8 mouse cellular contexts compared by ENCODE assay signal in the genomic region with DNA sequence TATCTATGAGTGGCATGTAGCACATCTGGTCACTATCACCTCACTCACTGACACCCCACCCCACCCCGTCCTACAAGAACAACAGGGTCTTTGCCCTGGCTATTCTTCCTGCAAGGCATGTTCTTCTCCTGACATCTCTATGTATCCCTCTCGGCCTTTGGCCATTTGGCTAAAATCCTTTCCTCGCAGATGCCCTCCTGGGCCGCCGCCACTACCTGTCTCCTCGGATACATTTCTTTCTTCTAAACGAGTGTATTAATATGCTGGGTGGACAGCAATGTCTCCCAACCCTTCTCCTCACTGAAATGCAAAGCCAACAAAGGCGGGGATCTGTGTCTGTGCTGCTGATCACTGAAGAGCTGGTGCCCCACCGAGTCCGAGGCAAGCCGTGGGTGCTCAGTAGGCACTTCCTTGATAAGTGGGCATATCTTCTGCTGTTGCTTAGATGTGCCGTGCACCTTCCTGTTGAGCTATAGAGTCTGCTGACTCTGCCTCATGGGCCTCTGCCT.
"Had no signal": no experiment of that assay in that cellular context is flagged by ENCODE, and none has a peak within 500 bp of the region (broad histone marks: within the 10 kb centered on the region; RNA-seq: fewer than 3 reads in every experiment).

No protein-coding gene starts in this region.

- DNase-seq: kidney, postnatal 25 days; layer of hippocampus, adult 9-11 months; layer of hippocampus, postnatal 36 days; lung, embryonic 14.5 days; lung, postnatal 10 days; right cerebral cortex, postnatal 14 days; thymus, adult 2 months; thymus, postnatal 25 days had no signal
